Mouse (Mus musculus) CH12.LX (cell line): ENCODE results near the gene Por. TPM values are rescaled to one million over a fixed set of nuclear protein-coding genes. Genes with fewer than 3 reads are reported as not detected.

ENCODE experiments used
- DNase-seq: peaks from one replicate; pipeline ENCODE4 v3.0.0-alpha.2; 2013; ENCODE audit errors: extremely low read depth
- H3K27ac ChIP-seq: 2 replicates; pipeline ENCODE4 v1.5.1; 2012; ENCODE audit warnings: low read depth, mild to moderate bottlenecking, control low read depth, moderate library complexity; ENCODE audit not compliant: insufficient read depth
- H3K27me3 ChIP-seq: replicated peaks from 2 replicates; pipeline ENCODE3; 2012; ENCODE audit warnings: inconsistent platforms
- H3K36me3 ChIP-seq, 2 experiments: replicated peaks in 1 of 2; 2 replicates each; pipeline versions ENCODE3 to v1.6.1; 2012; ENCODE audit warnings: inconsistent platforms in 1 of 2, low read length in 1 of 2, mild to moderate bottlenecking in 1 of 2, mixed read lengths in 1 of 2, moderate library complexity in 1 of 2; ENCODE audit not compliant: control insufficient read depth in 1 of 2, insufficient read depth in 1 of 2
- H3K4me1 ChIP-seq, 2 experiments: 2 replicates each; pipeline ENCODE4 v1.6.1; 2012; ENCODE audit warnings: inconsistent platforms in 1 of 2, moderate library complexity in 1 of 2; ENCODE audit not compliant: insufficient read depth in 2 of 2, control insufficient read depth in 1 of 2
- H3K4me2 ChIP-seq: 2 replicates; pipeline ENCODE4 v1.6.1; 2012; ENCODE audit warnings: low read depth, mild to moderate bottlenecking, control low read depth; ENCODE audit not compliant: poor library complexity, insufficient read depth, severe bottlenecking
- H3K4me3 ChIP-seq, 3 experiments: fragments of 150-350 bp in 1 of 3; sonication (generic) in 1 of 3; replicated peaks in 1 of 3; 2 replicates each; pipeline versions ENCODE3 to v1.5.1; 2011 to 2012; ENCODE audit warnings: low read depth in 2 of 3, low read length in 2 of 3, mild to moderate bottlenecking in 2 of 3, moderate library complexity in 2 of 3, control low read depth in 1 of 3, improper control_type of control experiment in 1 of 3, inconsistent platforms in 1 of 3, mixed read lengths in 1 of 3; ENCODE audit not compliant: poor library complexity in 1 of 3
- H3K79me2 ChIP-seq: replicated peaks from 2 replicates; pipeline ENCODE4 v1.6.1; 2012; ENCODE audit warnings: mild to moderate bottlenecking, moderate library complexity; ENCODE audit not compliant: control insufficient read depth, poor library complexity, insufficient read depth, severe bottlenecking; ENCODE audit errors: extremely low read depth
- H3K9ac ChIP-seq: 2 replicates; pipeline ENCODE4 v1.6.1; 2012; ENCODE audit warnings: low read depth, mild to moderate bottlenecking, control low read depth, moderate library complexity; ENCODE audit not compliant: insufficient read depth
- H3K9me3 ChIP-seq: replicated peaks from 2 replicates; pipeline ENCODE3; 2012; ENCODE audit warnings: low read length, inconsistent platforms, mixed read lengths
- BHLHE40 ChIP-seq: IDR thresholded peaks from 2 replicates; pipeline ENCODE4 v1.6.1; 2011; ENCODE audit warnings: mild to moderate bottlenecking, low read depth, low read length, improper control_type of control experiment
- CHD1 ChIP-seq: IDR thresholded peaks from 2 replicates; pipeline ENCODE4 v1.6.1; 2012; ENCODE audit warnings: low read depth, low read length, improper control_type of control experiment, inconsistent platforms
- CTCF ChIP-seq, 2 experiments: IDR thresholded peaks in 1 of 2; conservative IDR thresholded peaks in 1 of 2; 2 replicates each; pipeline ENCODE4 v1.5.1; 2011 to 2012; ENCODE audit warnings: low read depth in 2 of 2, low read length in 2 of 2, improper control_type of control experiment in 1 of 2, inconsistent platforms in 1 of 2, mild to moderate bottlenecking in 1 of 2, moderate library complexity in 1 of 2
- ELF1 ChIP-seq: IDR thresholded peaks from 2 replicates; pipeline ENCODE4 v1.6.1; 2014; ENCODE audit warnings: low read depth, mild to moderate bottlenecking, inconsistent platforms, low read length, improper control_type of control experiment
- EP300 ChIP-seq: IDR thresholded peaks from 2 replicates; pipeline ENCODE4 v1.6.1; 2011; ENCODE audit warnings: low read length, improper control_type of control experiment
- ETS1 ChIP-seq: conservative IDR thresholded peaks from 2 replicates; pipeline ENCODE4 v1.6.1; 2012; ENCODE audit warnings: low read depth, mild to moderate bottlenecking, inconsistent platforms, low read length, improper control_type of control experiment, moderate library complexity
- IRF4 ChIP-seq: IDR thresholded peaks from 2 replicates; pipeline ENCODE4 v1.6.1; 2014; ENCODE audit warnings: low read depth, mild to moderate bottlenecking, inconsistent platforms, low read length, improper control_type of control experiment
- KAT2A ChIP-seq: IDR thresholded peaks from 2 replicates; pipeline ENCODE4 v1.6.1; 2012; ENCODE audit warnings: low read length, improper control_type of control experiment, inconsistent platforms; ENCODE audit not compliant: insufficient replicate concordance
- MAFK ChIP-seq: IDR thresholded peaks from 2 replicates; pipeline ENCODE4 v1.6.1; 2011; ENCODE audit warnings: low read length, improper control_type of control experiment; ENCODE audit not compliant: insufficient replicate concordance
- MAX ChIP-seq: IDR thresholded peaks from 2 replicates; pipeline ENCODE4 v1.6.1; 2011; ENCODE audit warnings: low read length, improper control_type of control experiment
- MEF2A ChIP-seq: IDR thresholded peaks from 2 replicates; pipeline ENCODE4 v1.6.1; 2014; ENCODE audit warnings: low read depth, mild to moderate bottlenecking, inconsistent platforms, low read length, improper control_type of control experiment, borderline replicate concordance
- MXI1 ChIP-seq: IDR thresholded peaks from 2 replicates; pipeline ENCODE4 v1.6.1; 2011; ENCODE audit warnings: mild to moderate bottlenecking, low read depth, low read length, improper control_type of control experiment
- MYC ChIP-seq: IDR thresholded peaks from 2 replicates; pipeline ENCODE4 v1.6.1; 2011; ENCODE audit warnings: low read depth, mild to moderate bottlenecking, improper control_type of control experiment, low read length
- NRF1 ChIP-seq: IDR thresholded peaks from 2 replicates; pipeline ENCODE4 v1.6.1; 2014; ENCODE audit warnings: low read depth, mild to moderate bottlenecking, inconsistent platforms, low read length, improper control_type of control experiment, moderate library complexity
- PAX5 ChIP-seq: IDR thresholded peaks from 2 replicates; pipeline ENCODE4 v1.6.1; 2012; ENCODE audit warnings: low read length, inconsistent platforms, mixed read lengths
- POLR2A ChIP-seq: IDR thresholded peaks from 2 replicates; pipeline ENCODE4 v1.6.1; 2011; ENCODE audit warnings: low read depth, mild to moderate bottlenecking, improper control_type of control experiment, low read length
- RAD21 ChIP-seq: IDR thresholded peaks from 2 replicates; pipeline ENCODE4 v1.6.1; 2011; ENCODE audit warnings: low read depth, mild to moderate bottlenecking, low read length, improper control_type of control experiment, moderate library complexity
- RCOR1 ChIP-seq: conservative IDR thresholded peaks from 2 replicates; pipeline ENCODE4 v1.6.1; 2012; ENCODE audit warnings: low read depth, mild to moderate bottlenecking, inconsistent platforms, low read length, improper control_type of control experiment
- SIN3A ChIP-seq: IDR thresholded peaks from 2 replicates; pipeline ENCODE4 v1.6.1; 2012; ENCODE audit warnings: low read length, improper control_type of control experiment, inconsistent platforms
- TBP ChIP-seq: conservative IDR thresholded peaks from 2 replicates; pipeline ENCODE4 v1.6.1; 2011; ENCODE audit warnings: low read depth, low read length, improper control_type of control experiment
- TCF12 ChIP-seq: IDR thresholded peaks from 2 replicates; pipeline ENCODE4 v1.6.1; 2014; ENCODE audit warnings: low read depth, mild to moderate bottlenecking, inconsistent platforms, low read length, improper control_type of control experiment
- UBTF ChIP-seq: IDR thresholded peaks from 2 replicates; pipeline ENCODE4 v1.6.1; 2012; ENCODE audit warnings: low read depth, mild to moderate bottlenecking, inconsistent platforms, low read length, improper control_type of control experiment, moderate library complexity
- ZC3H11A ChIP-seq: IDR thresholded peaks from 2 replicates; pipeline ENCODE4 v1.6.1; 2012; ENCODE audit warnings: low read depth, mild to moderate bottlenecking, inconsistent platforms, low read length, improper control_type of control experiment
- dilution Hi-C: fragments of 300-500 bp; cut with MboI; formaldehyde crosslinking; loops from 2 replicates; pipeline ENCODE4 v1.14.3; 2020; ENCODE audit warnings: low sequenced_read_pairs; ENCODE audit not compliant: extremely low pct_unique_long_range_greater_than_20kb, extremely low pct_ligation_motif_present
- in situ Hi-C: fragments of 300-500 bp; cut with MboI; formaldehyde crosslinking; loops from 3 replicates; pipeline ENCODE4 v1.14.3; 2019; ENCODE audit warnings: low sequenced_read_pairs, low pct_ligation_motif_present, low pct_unique_long_range_greater_than_20kb, mixed read lengths
- polyA plus RNA-seq: library from polyadenylated mRNA; unstranded; fragments of >175 nt; gene quantifications from 2 replicates; pipeline ENCODE4 v1.2.1, GENCODE M21; 2012; ENCODE audit warnings: low read depth; ENCODE audit not compliant: insufficient read length
- total RNA-seq, 2 experiments: library from RNA; depleted of rRNA; stranded (reverse); fragments of 300-350 nt in 1 of 2; fragments of >200 nt in 1 of 2; gene quantifications; 2 replicates each; pipeline ENCODE4 v1.2.3; 2012 to 2014

The Por gene
- total and polyA plus RNA-seq, 3 experiments = 17.3 to 56.8 (median 41.2) TPM

DNA sequence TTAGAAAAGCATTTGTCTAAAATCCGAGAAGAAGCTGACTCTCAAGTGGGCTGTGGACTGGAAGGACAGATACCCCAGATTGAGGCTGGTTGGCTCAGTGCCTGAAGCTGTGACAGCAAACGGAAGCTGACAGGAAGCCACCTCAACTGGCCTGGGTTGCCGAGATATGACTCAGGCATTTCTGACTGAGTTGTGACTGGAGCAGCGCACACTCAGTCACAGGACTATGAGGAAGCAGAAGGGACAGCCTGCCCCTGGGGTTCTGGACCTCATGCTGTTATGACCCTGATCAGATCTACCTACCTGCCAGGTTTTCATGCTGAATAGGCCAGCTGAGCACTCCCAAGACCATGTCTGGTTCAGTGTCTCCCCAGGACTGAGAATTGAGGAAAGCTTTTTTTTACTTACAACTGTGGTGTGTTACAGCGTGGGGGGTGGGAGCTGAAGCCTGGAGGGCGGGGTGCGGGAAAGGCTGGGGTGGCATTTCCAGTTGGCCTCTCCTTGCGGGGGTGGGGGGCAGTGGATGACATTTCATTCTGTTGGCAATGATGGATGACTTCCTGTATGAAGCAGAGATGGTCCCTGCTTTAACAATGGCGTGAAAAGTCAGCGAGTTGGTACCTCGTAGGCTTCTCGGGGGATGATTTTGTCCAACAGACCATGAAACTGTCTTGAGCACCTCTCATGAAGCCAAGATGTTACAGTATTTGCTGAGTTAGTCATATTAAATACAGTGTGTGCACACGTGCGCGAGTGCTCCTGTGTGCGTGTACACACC, 43.8 kb downstream of the Por start:
- DNase-seq = peak; percentile 85
- dilution Hi-C loops = no loop called here
- TF ChIP-seq MAFK (peak; percentile 80; the same call in 1 of the 2 replicates), MAX (0 out of 2 replicates have a peak, but pooled peaks have one; percentile 37), MEF2A (no peak; the same call in 1 of the 2 replicates), POLR2A (peak; percentile 65), PAX5 (no peak), SIN3A (peak; percentile 69), ETS1 (peak; percentile 83), UBTF (0 out of 2 replicates have a peak, but pooled peaks have one; percentile 38), CTCF (conservative IDR thresholded peaks at IDR 0.05 in 1 of 2, IDR thresholded peaks at IDR 0.05 in 1 of 2; ENCODE audit: low read depth in 2 of 2, low read length in 2 of 2) (no peak), TCF12 (no peak), RCOR1 (no peak), ZC3H11A (no peak), RAD21 (no peak), ELF1 (peak; percentile 73), TBP (no peak), EP300 (no peak), BHLHE40 (peak; percentile 81), MYC (peak; percentile 74; the same call in 1 of the 2 replicates), NRF1 (peak; percentile 71), CHD1 (no peak), IRF4 (peak; percentile 70), MXI1 (peak; percentile 59; the same call in 1 of the 2 replicates), KAT2A (no peak)
- TF ChIP-seq, all 38 proteins: peak for 12
- Histone ChIP-seq H3K27me3 (no peaks in the 10 kb centered on the region), H3K36me3 (peaks cover 23 to 49% of the 10 kb centered on the region in 2 experiments), H3K4me2 (peak overlapping the region; percentile 61), H3K4me1 (peaks cover 36 to 63% of the 10 kb centered on the region in 2 experiments), H3K27ac (peak overlapping the region; percentile 61), H3K4me3 (no peak overlapping the region), H3K79me2 (peaks cover 7% of the 10 kb centered on the region; the same call in 1 of the 2 replicates), H3K9ac (peak overlapping the region; percentile 21; the same call in 1 of the 2 replicates), H3K9me3 (peaks cover 7% of the 10 kb centered on the region)
- in situ Hi-C loops = no loop called here
